Mouse (Mus musculus): ENCODE measurements around the gene Cxcr2. TPM values are rescaled to one million over a fixed set of nuclear protein-coding genes. Genes with fewer than 3 reads are reported as not detected.

Gene Cxcr2
- polyA plus RNA-seq, 1 experiment from 2014 or later, result 0.18 TPM

- no peak overlapping the region for H3K4me2 ChIP-seq (replicated peaks; ENCODE audit: low read depth)
- H3K4me1 ChIP-seq (replicated peaks; ENCODE audit: control insufficient read depth, insufficient read depth), result peaks cover 5% of the 10 kb centered on the region; the same call in 1 of the 2 replicates
- no peaks in the 10 kb centered on the region for H3K36me3 ChIP-seq (ENCODE audit: control insufficient read depth, insufficient read depth, low read length)
- H3K9ac ChIP-seq (ENCODE audit: low read length), result no peak overlapping the region
- no peak for TF ChIP-seq CTCF (IDR thresholded peaks at IDR 0.05; ENCODE audit: low read depth)
- no peak for TF ChIP-seq EP300 (optimal IDR thresholded peaks at IDR 0.05)
- ATAC-seq (ENCODE audit: low FRiP score, low TSS enrichment) (peak; percentile 59), DNase-seq (ENCODE audit: low spot score) (peak; percentile 80)
- H3K9me3 ChIP-seq (ENCODE audit: control insufficient read depth, low read length), result no peaks in the 10 kb centered on the region
- no peak overlapping the region for H3K4me3 ChIP-seq (ENCODE audit: low read depth, low read length)
- no peak overlapping the region for H3K27ac ChIP-seq (replicated peaks)
- 45% methylated on average over 9 of the region's 9 CpGs for WGBS
- no peaks in the 10 kb centered on the region for H3K27me3 ChIP-seq (ENCODE audit: control insufficient read depth, insufficient read depth, low read length)
Measured at GRCm38 (mm10) chr1:74121821-74122576, 31.8 kb upstream of the Cxcr2 start.

GRCm38 (mm10) chr1:74123215-74123614 is 30.6 kb upstream of the Cxcr2 start:
- no peak overlapping the region for H3K4me3 ChIP-seq (ENCODE audit: low read depth, low read length)
- WGBS, result 72% methylated on average over 8 of the region's 8 CpGs
- TF ChIP-seq CTCF (IDR thresholded peaks at IDR 0.05; ENCODE audit: low read depth) (peak; percentile 34), EP300 (optimal IDR thresholded peaks at IDR 0.05) (no peak)
- ATAC-seq (ENCODE audit: low FRiP score, low TSS enrichment) (no peak; the same call in 1 of the 2 replicates), DNase-seq (ENCODE audit: low spot score) (no peak)
- H3K36me3 ChIP-seq (ENCODE audit: control insufficient read depth, insufficient read depth, low read length), result no peaks in the 10 kb centered on the region
- no peak overlapping the region for H3K27ac ChIP-seq (replicated peaks)
- peaks cover 5% of the 10 kb centered on the region; the same call in 1 of the 2 replicates for H3K4me1 ChIP-seq (replicated peaks; ENCODE audit: control insufficient read depth, insufficient read depth)
- H3K4me2 ChIP-seq (replicated peaks; ENCODE audit: low read depth), result no peak overlapping the region
- H3K9ac ChIP-seq (ENCODE audit: low read length), result no peak overlapping the region
- H3K9me3 ChIP-seq (ENCODE audit: control insufficient read depth, low read length), result no peaks in the 10 kb centered on the region
- no peaks in the 10 kb centered on the region for H3K27me3 ChIP-seq (ENCODE audit: control insufficient read depth, insufficient read depth, low read length)

- Histone ChIP-seq H3K4me1 (replicated peaks; ENCODE audit: control insufficient read depth, insufficient read depth) (peaks cover 5% of the 10 kb centered on the region; the same call in 1 of the 2 replicates), H3K27ac (replicated peaks) (no peak within 1 kb of the TSS), H3K9ac (ENCODE audit: low read length) (peak within 1 kb of the TSS; percentile 62), H3K4me3 (ENCODE audit: low read depth, low read length) (peak within 1 kb of the TSS; percentile 52), H3K36me3 (ENCODE audit: control insufficient read depth, insufficient read depth, low read length) (no peaks in the 10 kb centered on the region), H3K4me2 (replicated peaks; ENCODE audit: low read depth) (peak within 1 kb of the TSS; percentile 96), H3K9me3 (ENCODE audit: control insufficient read depth, low read length) (no peaks in the 10 kb centered on the region), H3K27me3 (ENCODE audit: control insufficient read depth, insufficient read depth, low read length) (no peaks in the 10 kb centered on the region)
- peak; percentile 67 for DNase-seq (ENCODE audit: low spot score)
- ATAC-seq (ENCODE audit: low FRiP score, low TSS enrichment), result peak; percentile 41; the same call in 1 of the 2 replicates
- no peak for TF ChIP-seq CTCF (IDR thresholded peaks at IDR 0.05; ENCODE audit: low read depth)
- WGBS, result 1% methylated on average over 82 of the region's 84 CpGs
Measured at GRCm38 (mm10) chr1:74124021-74124981, 29.5 kb upstream of the Cxcr2 start, which contains the start of gene Tns1. Gene Tns1 (minus strand): TSS chr1:74124449.

GRCm38 (mm10) chr1:74124991-74125552 is 28.7 kb upstream of the Cxcr2 start, which contains the start of gene Rufy4:
Gene Rufy4 (plus strand): TSS chr1:74125541.
- no peaks in the 10 kb centered on the region for H3K27me3 ChIP-seq (ENCODE audit: control insufficient read depth, insufficient read depth, low read length)
- H3K4me3 ChIP-seq (ENCODE audit: low read depth, low read length), result peak within 1 kb of the TSS; percentile 52
- ATAC-seq (ENCODE audit: low FRiP score, low TSS enrichment), result 0 out of 2 replicates have a peak, but pooled peaks have one; percentile 50
- no peaks in the 10 kb centered on the region for H3K9me3 ChIP-seq (ENCODE audit: control insufficient read depth, low read length)
- H3K4me2 ChIP-seq (replicated peaks; ENCODE audit: low read depth), result peak within 1 kb of the TSS; percentile 96
- H3K36me3 ChIP-seq (ENCODE audit: control insufficient read depth, insufficient read depth, low read length), result no peaks in the 10 kb centered on the region
- TF ChIP-seq CTCF (IDR thresholded peaks at IDR 0.05; ENCODE audit: low read depth) (peak; percentile 85), EP300 (optimal IDR thresholded peaks at IDR 0.05) (no peak)
- under 1% methylated on average over 12 of the region's 12 CpGs for WGBS
- H3K4me1 ChIP-seq (replicated peaks; ENCODE audit: control insufficient read depth, insufficient read depth), result peaks cover 5% of the 10 kb centered on the region; the same call in 1 of the 2 replicates
- no peak within 1 kb of the TSS for H3K27ac ChIP-seq (replicated peaks)
- peak; percentile 64 for DNase-seq (ENCODE audit: low spot score)
- H3K9ac ChIP-seq (ENCODE audit: low read length), result peak within 1 kb of the TSS; percentile 62

- no peak overlapping the region for H3K9ac ChIP-seq (ENCODE audit: low read length)
- ATAC-seq (ENCODE audit: low FRiP score, low TSS enrichment), result no peak
- WGBS, result 87% methylated on average over 8 of the region's 8 CpGs
- no peak overlapping the region for H3K4me3 ChIP-seq (ENCODE audit: low read depth, low read length)
- DNase-seq (ENCODE audit: low spot score), result no peak
- 0 out of 2 replicates have a peak, but pooled peaks have one; percentile 10 for TF ChIP-seq CTCF (IDR thresholded peaks at IDR 0.05; ENCODE audit: low read depth)
- TF ChIP-seq EP300 (optimal IDR thresholded peaks at IDR 0.05), result no peak
- H3K9me3 ChIP-seq (ENCODE audit: control insufficient read depth, low read length), result no peaks in the 10 kb centered on the region
- no peaks in the 10 kb centered on the region for H3K4me1 ChIP-seq (replicated peaks; ENCODE audit: control insufficient read depth, insufficient read depth)
- H3K4me2 ChIP-seq (replicated peaks; ENCODE audit: low read depth), result no peak overlapping the region
- no peak overlapping the region for H3K27ac ChIP-seq (replicated peaks)
- no peaks in the 10 kb centered on the region for H3K36me3 ChIP-seq (ENCODE audit: control insufficient read depth, insufficient read depth, low read length)
- H3K27me3 ChIP-seq (ENCODE audit: control insufficient read depth, insufficient read depth, low read length), result no peaks in the 10 kb centered on the region
Measured at GRCm38 (mm10) chr1:74130883-74131659, 22.7 kb upstream of the Cxcr2 start.
